Mouse (Mus musculus) MEL (cell line): ENCODE measurements around the gene Slmap. TPM values are rescaled to one million over a fixed set of nuclear protein-coding genes. Genes with fewer than 3 reads are reported as not detected.

Experiments
- DNase-seq: peaks from one replicate; pipeline ENCODE4 v3.0.0; 2011; ENCODE audit warnings: low read depth, low spot score
- H3K27ac ChIP-seq: 2 replicates; pipeline ENCODE4 v1.5.1; 2012; ENCODE audit warnings: low read depth, mild to moderate bottlenecking, control low read depth, low read length, moderate library complexity; ENCODE audit not compliant: control insufficient read depth
- H3K27me3 ChIP-seq, 2 experiments: fragments of 150-350 bp in 1 of 2; sonication (generic) in 1 of 2; 2 replicates each; pipeline ENCODE4 v1.6.1; 2012; ENCODE audit warnings: low read length in 2 of 2, mild to moderate bottlenecking in 2 of 2, improper control_type of control experiment in 1 of 2, moderate library complexity in 1 of 2; ENCODE audit not compliant: insufficient read depth in 2 of 2, control insufficient read depth in 1 of 2
- H3K36me3 ChIP-seq, 2 experiments: 2 replicates each; pipeline ENCODE4 v1.6.1; 2012 to 2014; ENCODE audit warnings: low read length in 2 of 2, improper control_type of control experiment in 1 of 2, inconsistent platforms in 1 of 2, mild to moderate bottlenecking in 1 of 2; ENCODE audit not compliant: insufficient read depth in 2 of 2, control insufficient read depth in 1 of 2
- H3K4me1 ChIP-seq, 2 experiments: fragments of 150-350 bp in 1 of 2; sonication (generic) in 1 of 2; 2 replicates each; pipeline ENCODE4 v1.6.1; 2012; ENCODE audit warnings: low read length in 2 of 2, improper control_type of control experiment in 1 of 2, mild to moderate bottlenecking in 1 of 2; ENCODE audit not compliant: insufficient read depth in 2 of 2, control insufficient read depth in 1 of 2
- H3K4me3 ChIP-seq, 2 experiments: fragments of 150-350 bp in 1 of 2; sonication (generic) in 1 of 2; 2 replicates each; pipeline ENCODE4 v1.5.1; 2012; ENCODE audit warnings: low read depth in 2 of 2, low read length in 2 of 2, mild to moderate bottlenecking in 2 of 2, moderate library complexity in 2 of 2, control low read depth in 1 of 2, improper control_type of control experiment in 1 of 2; ENCODE audit not compliant: control insufficient read depth in 1 of 2, insufficient read depth in 1 of 2
- H3K79me2 ChIP-seq: 2 replicates; pipeline ENCODE4 v1.6.1; 2012; ENCODE audit warnings: mild to moderate bottlenecking, low read length, moderate library complexity; ENCODE audit not compliant: control insufficient read depth, poor library complexity, insufficient read depth
- H3K9ac ChIP-seq: 2 replicates; pipeline ENCODE4 v1.6.1; 2012; ENCODE audit warnings: low read depth, mild to moderate bottlenecking, control low read depth, low read length, moderate library complexity; ENCODE audit not compliant: control insufficient read depth, poor library complexity, severe bottlenecking
- H3K9me3 ChIP-seq: fragments of 150-350 bp; sonication (generic); replicated peaks from 2 replicates; pipeline ENCODE4 v1.6.1; 2012; ENCODE audit warnings: mild to moderate bottlenecking, low read length, improper control_type of control experiment, moderate library complexity; ENCODE audit not compliant: insufficient read depth
- CHD1 ChIP-seq: IDR thresholded peaks from 2 replicates; pipeline ENCODE4 v1.6.1; 2012; ENCODE audit warnings: low read depth, mild to moderate bottlenecking, inconsistent platforms, low read length, improper control_type of control experiment
- E2F4 ChIP-seq: IDR thresholded peaks from 2 replicates; pipeline ENCODE4 v1.6.1; 2011; ENCODE audit warnings: low read depth, low read length, improper control_type of control experiment, borderline replicate concordance
- ELF1 ChIP-seq: IDR thresholded peaks from 2 replicates; pipeline ENCODE4 v1.6.1; 2014; ENCODE audit warnings: low read depth, mild to moderate bottlenecking, inconsistent platforms, low read length, improper control_type of control experiment, moderate library complexity
- ETS1 ChIP-seq: IDR thresholded peaks from 2 replicates; pipeline ENCODE4 v1.6.1; 2012; ENCODE audit warnings: low read depth, mild to moderate bottlenecking, inconsistent platforms, low read length, improper control_type of control experiment, moderate library complexity
- HCFC1 ChIP-seq: IDR thresholded peaks from 2 replicates; pipeline ENCODE4 v1.6.1; 2012; ENCODE audit warnings: low read depth, mild to moderate bottlenecking, inconsistent platforms, low read length, improper control_type of control experiment, moderate library complexity
- KAT2A ChIP-seq: conservative IDR thresholded peaks from 2 replicates; pipeline ENCODE4 v1.6.1; 2012; ENCODE audit warnings: low read depth, low read length, improper control_type of control experiment, inconsistent platforms
- MAZ ChIP-seq: IDR thresholded peaks from 2 replicates; pipeline ENCODE4 v1.6.1; 2012; ENCODE audit warnings: low read depth, mild to moderate bottlenecking, inconsistent platforms, low read length, improper control_type of control experiment
- MYB ChIP-seq: IDR thresholded peaks from 2 replicates; pipeline ENCODE4 v1.6.1; 2011; ENCODE audit warnings: mild to moderate bottlenecking, low read depth, low read length, improper control_type of control experiment
- POLR2AphosphoS2 ChIP-seq: IDR thresholded peaks from 2 replicates; pipeline ENCODE4 v1.6.1; 2011; ENCODE audit warnings: low read length, improper control_type of control experiment
- SMC3 ChIP-seq: IDR thresholded peaks from 2 replicates; pipeline ENCODE4 v1.6.1; 2011; ENCODE audit warnings: low read depth, low read length, improper control_type of control experiment
- TAL1 ChIP-seq: IDR thresholded peaks from 2 replicates; pipeline ENCODE4 v1.6.1; 2012; ENCODE audit warnings: mild to moderate bottlenecking, inconsistent platforms, low read length, moderate library complexity, mixed read lengths
- TBP ChIP-seq: IDR thresholded peaks from 2 replicates; pipeline ENCODE4 v1.8.0; 2011; ENCODE audit warnings: low read depth, low read length, improper control_type of control experiment
- TCF12 ChIP-seq: IDR thresholded peaks from 2 replicates; pipeline ENCODE4 v1.6.1; 2014; ENCODE audit warnings: low read depth, mild to moderate bottlenecking, inconsistent platforms, low read length, improper control_type of control experiment, moderate library complexity
- UBTF ChIP-seq: IDR thresholded peaks from 2 replicates; pipeline ENCODE4 v1.6.1; 2012; ENCODE audit warnings: low read depth, mild to moderate bottlenecking, inconsistent platforms, low read length, improper control_type of control experiment, moderate library complexity, borderline replicate concordance; ENCODE audit not compliant: insufficient read depth
- USF1 ChIP-seq: IDR thresholded peaks from 2 replicates; pipeline ENCODE4 v1.6.1; 2014; ENCODE audit warnings: low read depth, mild to moderate bottlenecking, inconsistent platforms, low read length, improper control_type of control experiment, moderate library complexity
- USF2 ChIP-seq, 2 experiments: IDR thresholded peaks; 2 replicates each; pipeline ENCODE4 v1.6.1; 2011 to 2012; ENCODE audit warnings: improper control_type of control experiment in 2 of 2, low read length in 2 of 2, borderline replicate concordance in 1 of 2, inconsistent platforms in 1 of 2, low read depth in 1 of 2, mild to moderate bottlenecking in 1 of 2; ENCODE audit not compliant: insufficient read depth in 1 of 2
- ZC3H11A ChIP-seq: IDR thresholded peaks from 2 replicates; pipeline ENCODE4 v1.6.1; 2012; ENCODE audit warnings: low read depth, mild to moderate bottlenecking, inconsistent platforms, low read length, improper control_type of control experiment
- ZMIZ1 ChIP-seq: IDR thresholded peaks from 2 replicates; pipeline ENCODE4 v1.6.1; 2012; ENCODE audit warnings: low read depth, mild to moderate bottlenecking, inconsistent platforms, low read length, improper control_type of control experiment, moderate library complexity
- polyA plus RNA-seq, 2 experiments: library from polyadenylated mRNA; stranded (reverse) in 1 of 2; unstranded in 1 of 2; fragments of >175 nt in 1 of 2; fragments of >200 nt in 1 of 2; gene quantifications; 2 replicates each; pipeline versions ENCODE4 v1.2.1 to v1.2.4; 2012; ENCODE audit warnings: low replicate concordance in 2 of 2, low read depth in 1 of 2; ENCODE audit not compliant: insufficient read length in 2 of 2, insufficient read depth in 1 of 2, missing spikeins in 1 of 2
- total RNA-seq: library from RNA; depleted of rRNA; stranded (reverse); fragments of 300-350 nt; gene quantifications from 2 replicates; pipeline ENCODE4 v1.2.3, GENCODE M21; 2012

Gene Slmap
- total and polyA plus RNA-seq, 3 experiments = 21.4 to 41.9 TPM; not detected in 1

- Histone ChIP-seq H3K27me3 (no peaks in the 10 kb centered on the region), H3K79me2 (peaks cover 75% of the 10 kb centered on the region), H3K9me3 (no peaks in the 10 kb centered on the region), H3K36me3 (peaks cover 11 to 44% of the 10 kb centered on the region in 2 experiments), H3K9ac (no peak overlapping the region), H3K4me1 (peaks cover 4 to 20% of the 10 kb centered on the region in 2 experiments), H3K4me3 (no peak overlapping the region), H3K27ac (no peak overlapping the region)
- DNase-seq = no peak
- no peak for TF ChIP-seq USF1
- no peak for TF ChIP-seq E2F4
- TF ChIP-seq SMC3 = no peak
- no peak for TF ChIP-seq ZC3H11A
- no peak for TF ChIP-seq TCF12
- TF ChIP-seq CHD1 = no peak
- TF ChIP-seq USF2 (IDR thresholded peaks at IDR 0.05; ENCODE audit: borderline replicate concordance in 1 of 2, insufficient read depth in 1 of 2, low read depth in 1 of 2, low read length in 2 of 2) = no peak
- no peak for TF ChIP-seq KAT2A
- TF ChIP-seq TAL1 = no peak
- no peak for TF ChIP-seq ZMIZ1
- TF ChIP-seq TBP = no peak
- no peak for TF ChIP-seq UBTF
- TF ChIP-seq ETS1 = no peak
- no peak for TF ChIP-seq ELF1
- TF ChIP-seq MAZ = no peak
- no peak for TF ChIP-seq HCFC1
These were observed 8.8 kb downstream of the Slmap start for GRCm38 (mm10) chr14:26525955-26526354.

- Histone ChIP-seq H3K9ac (no peak overlapping the region), H3K9me3 (no peaks in the 10 kb centered on the region), H3K27ac (no peak overlapping the region), H3K4me3 (no peak overlapping the region), H3K4me1 (peaks cover 4 to 15% of the 10 kb centered on the region in 2 experiments), H3K27me3 (no peaks in the 10 kb centered on the region), H3K36me3 (peaks cover 10 to 24% of the 10 kb centered on the region in 2 experiments), H3K79me2 (peaks cover 68% of the 10 kb centered on the region)
- no peak for DNase-seq
- TF ChIP-seq POLR2AphosphoS2 (no peak), MYB (no peak), MAZ (no peak), TCF12 (no peak), HCFC1 (no peak), TAL1 (no peak)
These were observed 11.6 kb downstream of the Slmap start for GRCm38 (mm10) chr14:26523082-26523481.
